Mouse (Mus musculus) brain, embryonic 14.5 days (tissue): Measurements from ENCODE around the gene Atad3a.

Experiments used
- CTCF ChIP-seq: fragments of 200-500 bp; IDR thresholded peaks from 2 replicates; pipeline ENCODE4 v1.5.1; 2012; ENCODE audit warnings: inconsistent platforms, mild to moderate bottlenecking, moderate library complexity, borderline replicate concordance; ENCODE audit not compliant: insufficient read depth, insufficient read length; ENCODE audit errors: extremely low read depth
- POLR2A ChIP-seq: fragments of 200-500 bp; IDR thresholded peaks from 2 replicates; pipeline ENCODE4 v1.6.1; 2012; ENCODE audit warnings: mild to moderate bottlenecking, inconsistent platforms, borderline replicate concordance; ENCODE audit not compliant: poor library complexity, insufficient read depth, insufficient read length, severe bottlenecking; ENCODE audit errors: extremely low read depth

- TF ChIP-seq CTCF (no peak), POLR2A (no peak)
Observed at GRCm38 (mm10) chr4:155770626-155771025, 9.7 kb upstream of the Atad3a start.
